Mouse (Mus musculus): ENCODE results near the gene Sez6l2. TPM values are rescaled to one million over a fixed set of nuclear protein-coding genes. Genes with fewer than 3 reads are reported as not detected.

Gene Sez6l2
- polyA plus RNA-seq, 1 experiment from 2014 or later: 14.2 TPM

DNA sequence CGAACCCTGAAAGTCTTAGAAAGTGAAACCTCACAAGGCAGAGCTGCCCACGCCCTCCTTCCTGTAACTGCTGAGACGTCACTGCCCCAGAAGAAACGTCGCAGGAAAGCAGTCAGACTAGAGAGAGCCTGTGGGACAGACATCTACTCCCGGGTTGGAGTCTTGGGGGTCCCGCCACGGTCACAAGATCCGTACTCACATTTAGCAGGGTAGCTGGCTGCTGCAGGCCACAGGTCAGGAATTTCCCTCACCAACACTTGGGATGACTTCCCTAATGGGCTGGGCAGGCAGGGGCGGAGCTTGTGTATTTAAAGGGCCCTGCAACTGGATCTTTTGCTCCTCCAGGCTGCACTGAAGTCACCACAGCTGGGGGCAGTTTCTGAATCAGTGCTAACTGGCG, 64.0 kb downstream of the Sez6l2 start, which contains the start of gene Mvp:
Gene Mvp (minus strand): TSS at position 302 of the 400 bp plus-strand sequence.
- no peak within 1 kb of the TSS; the same call in 1 of the 2 replicates for H3K9ac ChIP-seq (ENCODE audit: low read depth, low read length)
- H3K4me2 ChIP-seq (replicated peaks; ENCODE audit: low read depth, low read length): 0 out of 2 replicates have a peak within 1 kb of the TSS, but pooled peaks have one; percentile 0
- H3K27ac ChIP-seq (ENCODE audit: low read depth, low read length): no peak within 1 kb of the TSS
- H3K9me3 ChIP-seq (ENCODE audit: control insufficient read depth, low read length): no peaks in the 10 kb centered on the region
- peak within 1 kb of the TSS; percentile 53; the same call in 1 of the 2 replicates for H3K4me3 ChIP-seq (ENCODE audit: low read depth, low read length)
- ATAC-seq (ENCODE audit: low FRiP score) (no peak), DNase-seq (ENCODE audit: low spot score) (no peak)
- 62% methylated on average over 11 of the region's 11 CpGs for whole genome bisulfite sequencing
- 0 out of 2 replicates have a peak, but pooled peaks cover 4% of the 10 kb centered on the region for H3K36me3 ChIP-seq (ENCODE audit: control insufficient read depth, insufficient read depth, low read length)
- H3K27me3 ChIP-seq (ENCODE audit: control insufficient read depth, insufficient read depth, low read length): no peaks in the 10 kb centered on the region
- peaks cover 14% of the 10 kb centered on the region for H3K4me1 ChIP-seq (replicated peaks; ENCODE audit: control insufficient read depth, insufficient read depth, low read length)

DNA sequence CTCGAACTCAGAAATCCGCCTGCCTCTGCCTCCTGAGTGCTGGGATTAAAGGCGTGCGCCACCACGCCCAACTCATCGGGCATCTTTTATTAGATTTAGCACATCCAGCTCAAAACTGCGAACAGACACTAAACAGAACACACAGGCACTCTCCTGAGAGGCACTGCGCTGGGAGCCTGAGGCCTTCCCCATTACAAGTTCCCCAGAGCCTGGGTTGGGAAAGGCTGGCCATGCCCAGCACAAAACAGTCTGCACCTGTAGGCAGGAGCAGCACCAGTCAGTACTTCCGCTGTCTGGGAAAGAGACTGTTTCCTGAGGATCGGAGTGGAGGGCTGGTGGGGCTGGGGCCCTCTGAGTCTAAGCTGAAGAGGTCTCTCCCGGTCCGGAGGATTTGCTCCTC, 64.6 kb downstream of the Sez6l2 start:
- H3K4me2 ChIP-seq (replicated peaks; ENCODE audit: low read depth, low read length): no peak overlapping the region
- no peak for ATAC-seq (ENCODE audit: low FRiP score)
- 96% methylated on average over 12 of the region's 12 CpGs for WGBS
- no peak overlapping the region for H3K4me3 ChIP-seq (ENCODE audit: low read depth, low read length)
- DNase-seq (ENCODE audit: low spot score): no peak
- H3K27me3 ChIP-seq (ENCODE audit: control insufficient read depth, insufficient read depth, low read length): no peaks in the 10 kb centered on the region
- H3K36me3 ChIP-seq (ENCODE audit: control insufficient read depth, insufficient read depth, low read length): 0 out of 2 replicates have a peak, but pooled peaks cover 4% of the 10 kb centered on the region
- H3K4me1 ChIP-seq (replicated peaks; ENCODE audit: control insufficient read depth, insufficient read depth, low read length): peaks cover 17% of the 10 kb centered on the region
- no peak overlapping the region for H3K27ac ChIP-seq (ENCODE audit: low read depth, low read length)
- H3K9ac ChIP-seq (ENCODE audit: low read depth, low read length): no peak overlapping the region
- no peaks in the 10 kb centered on the region for H3K9me3 ChIP-seq (ENCODE audit: control insufficient read depth, low read length)

DNA sequence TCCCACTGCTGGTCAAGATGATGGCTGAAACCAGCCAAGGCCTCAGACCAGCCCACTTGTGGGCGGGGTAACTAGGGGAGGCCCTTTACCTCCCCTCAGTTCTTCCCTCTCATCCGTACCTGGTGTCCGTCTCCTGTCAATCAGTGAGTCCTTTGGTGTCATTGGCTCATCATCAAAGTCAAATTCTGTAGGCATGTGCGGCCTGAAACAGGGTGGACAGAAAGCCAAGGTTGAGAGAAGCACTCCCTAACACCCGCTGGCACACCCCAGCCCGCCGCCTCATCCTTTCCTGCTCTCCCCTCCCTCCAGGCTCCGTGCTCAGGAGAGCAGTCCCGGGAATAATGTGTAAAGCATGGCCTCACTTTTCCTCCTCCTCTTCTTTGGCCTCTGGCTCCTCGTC, 65.7 kb downstream of the Sez6l2 start:
- WGBS: 3% methylated on average over 10 of the region's 10 CpGs
- peak; percentile 45 for DNase-seq (ENCODE audit: low spot score)
- ATAC-seq (ENCODE audit: low FRiP score): peak; percentile 31

DNA sequence TGATC, 65.9 kb downstream of the Sez6l2 start, which contains the start of gene Pagr1b:
Gene Pagr1b (minus strand): TSS at position 4 of the 5 bp plus-strand sequence.
- ATAC-seq (ENCODE audit: low FRiP score): no peak

More for the DNA sequence above, 65.7 kb downstream of the Sez6l2 start:
- H3K9ac ChIP-seq (ENCODE audit: low read depth, low read length): peak overlapping the region; percentile 72
- peak overlapping the region; percentile 91 for H3K4me2 ChIP-seq (replicated peaks; ENCODE audit: low read depth, low read length)
- H3K27me3 ChIP-seq (ENCODE audit: control insufficient read depth, insufficient read depth, low read length): no peaks in the 10 kb centered on the region
- 0 out of 2 replicates have a peak, but pooled peaks cover 4% of the 10 kb centered on the region for H3K36me3 ChIP-seq (ENCODE audit: control insufficient read depth, insufficient read depth, low read length)
- H3K4me1 ChIP-seq (replicated peaks; ENCODE audit: control insufficient read depth, insufficient read depth, low read length): peaks cover 19% of the 10 kb centered on the region
- no peaks in the 10 kb centered on the region for H3K9me3 ChIP-seq (ENCODE audit: control insufficient read depth, low read length)
- H3K4me3 ChIP-seq (ENCODE audit: low read depth, low read length): peak overlapping the region; percentile 53
- peak overlapping the region; percentile 88 for H3K27ac ChIP-seq (ENCODE audit: low read depth, low read length)

DNA sequence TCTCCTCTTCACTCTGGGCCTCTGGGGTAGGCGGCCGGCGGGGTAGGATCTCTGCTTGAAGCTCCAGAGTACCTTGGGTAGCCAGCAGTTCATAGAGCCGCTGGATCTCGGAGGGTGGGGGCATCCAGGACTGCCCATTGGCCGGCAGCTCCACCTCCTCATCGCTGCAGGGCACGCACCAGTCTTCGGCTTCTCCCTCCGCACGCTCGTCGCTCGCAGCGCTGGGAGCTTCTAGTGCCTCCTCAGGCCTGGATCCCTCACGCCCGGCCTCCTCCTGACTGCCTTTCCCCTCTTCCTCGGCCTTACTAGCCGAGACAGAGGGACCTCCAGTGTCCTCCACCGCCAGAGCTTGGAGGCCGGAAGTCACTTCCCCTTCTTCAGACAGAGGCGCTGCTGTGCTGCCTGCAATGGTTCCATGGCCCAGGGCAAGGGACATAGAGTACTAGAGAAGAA, 66.1 kb downstream of the Sez6l2 start:
- H3K4me1 ChIP-seq (replicated peaks; ENCODE audit: control insufficient read depth, insufficient read depth, low read length): peaks cover 19% of the 10 kb centered on the region
- H3K9me3 ChIP-seq (ENCODE audit: control insufficient read depth, low read length): no peaks in the 10 kb centered on the region
- peak overlapping the region; percentile 88 for H3K27ac ChIP-seq (ENCODE audit: low read depth, low read length)
- WGBS: 0% methylated on average over 22 of the region's 22 CpGs
- no peaks in the 10 kb centered on the region for H3K27me3 ChIP-seq (ENCODE audit: control insufficient read depth, insufficient read depth, low read length)
- H3K4me3 ChIP-seq (ENCODE audit: low read depth, low read length): peak overlapping the region; percentile 53
- H3K9ac ChIP-seq (ENCODE audit: low read depth, low read length): peak overlapping the region; percentile 72
- no peak for DNase-seq (ENCODE audit: low spot score)
- 0 out of 2 replicates have a peak, but pooled peaks cover 4% of the 10 kb centered on the region for H3K36me3 ChIP-seq (ENCODE audit: control insufficient read depth, insufficient read depth, low read length)
- ATAC-seq (ENCODE audit: low FRiP score): peak; percentile 65
- H3K4me2 ChIP-seq (replicated peaks; ENCODE audit: low read depth, low read length): peak overlapping the region; percentile 91

More for the DNA sequence above, 65.9 kb downstream of the Sez6l2 start, which contains the start of gene Pagr1b:
- Histone ChIP-seq H3K9me3 (ENCODE audit: control insufficient read depth, low read length) (no peaks in the 10 kb centered on the region), H3K4me2 (replicated peaks; ENCODE audit: low read depth, low read length) (peak within 1 kb of the TSS; percentile 91), H3K36me3 (ENCODE audit: control insufficient read depth, insufficient read depth, low read length) (0 out of 2 replicates have a peak, but pooled peaks cover 4% of the 10 kb centered on the region), H3K9ac (ENCODE audit: low read depth, low read length) (peak within 1 kb of the TSS; percentile 72), H3K4me1 (replicated peaks; ENCODE audit: control insufficient read depth, insufficient read depth, low read length) (peaks cover 19% of the 10 kb centered on the region), H3K4me3 (ENCODE audit: low read depth, low read length) (peak within 1 kb of the TSS; percentile 53), H3K27me3 (ENCODE audit: control insufficient read depth, insufficient read depth, low read length) (no peaks in the 10 kb centered on the region), H3K27ac (ENCODE audit: low read depth, low read length) (peak within 1 kb of the TSS; percentile 88)
- DNase-seq (ENCODE audit: low spot score): no peak

DNA sequence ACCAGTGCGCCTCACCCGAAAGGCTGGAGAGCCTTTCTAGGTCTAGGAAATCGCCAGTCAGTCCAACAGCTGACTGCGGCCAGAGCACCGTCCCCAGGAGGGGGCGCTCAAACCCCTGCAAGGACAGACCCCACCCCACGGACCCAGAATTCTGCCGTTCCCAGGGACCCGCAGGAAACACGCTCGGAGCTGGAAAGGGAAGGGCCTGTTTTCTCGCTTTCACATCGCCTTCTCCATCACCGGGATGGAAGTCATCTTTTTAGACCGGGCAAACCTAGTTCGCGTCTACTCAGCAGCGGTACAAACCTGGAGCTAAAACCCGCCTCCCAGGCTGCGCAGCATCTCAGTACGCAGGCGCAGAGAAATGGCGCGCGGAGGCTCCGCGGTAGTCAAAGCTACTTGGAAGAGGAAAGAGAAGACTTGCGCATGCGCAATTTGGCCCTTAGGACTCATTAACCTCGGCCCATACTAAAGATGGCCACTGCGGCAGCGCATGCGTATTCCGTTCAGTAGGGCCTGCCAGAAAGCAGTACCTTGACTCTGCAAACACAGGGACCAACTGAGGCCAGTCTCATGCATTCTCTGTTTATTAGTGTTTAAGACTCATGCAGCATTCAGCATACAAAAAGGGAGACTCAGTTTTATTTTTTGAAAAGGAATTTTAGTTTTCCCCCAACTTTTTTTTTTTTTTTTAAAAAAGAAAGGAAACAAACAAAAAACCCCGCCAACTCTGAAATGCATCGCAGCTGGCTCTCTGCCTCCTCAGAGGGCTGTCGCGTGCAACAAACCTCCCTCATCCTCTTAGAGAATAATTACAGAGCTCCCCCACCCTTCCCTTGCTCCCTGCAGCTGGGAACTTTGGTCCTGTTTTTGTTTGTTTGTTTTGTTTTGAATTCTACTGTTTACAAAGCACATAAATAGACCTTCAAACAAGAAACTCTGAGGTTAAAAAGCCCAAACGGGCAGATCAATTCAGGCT, 66.9 kb downstream of the Sez6l2 start, which contains the start of gene Pagr1a:
Gene Pagr1a (minus strand): TSS at position 382 of the 979 bp plus-strand sequence.
- Histone ChIP-seq H3K4me2 (replicated peaks; ENCODE audit: low read depth, low read length) (peak within 1 kb of the TSS; percentile 91), H3K4me1 (replicated peaks; ENCODE audit: control insufficient read depth, insufficient read depth, low read length) (peaks cover 19% of the 10 kb centered on the region), H3K9ac (ENCODE audit: low read depth, low read length) (peak within 1 kb of the TSS; percentile 72), H3K27me3 (ENCODE audit: control insufficient read depth, insufficient read depth, low read length) (no peaks in the 10 kb centered on the region), H3K4me3 (ENCODE audit: low read depth, low read length) (peak within 1 kb of the TSS; percentile 53), H3K36me3 (ENCODE audit: control insufficient read depth, insufficient read depth, low read length) (0 out of 2 replicates have a peak, but pooled peaks cover 4% of the 10 kb centered on the region), H3K27ac (ENCODE audit: low read depth, low read length) (peak within 1 kb of the TSS; percentile 88), H3K9me3 (ENCODE audit: control insufficient read depth, low read length) (no peaks in the 10 kb centered on the region)
- DNase-seq (ENCODE audit: low spot score) (peak; percentile 100), ATAC-seq (ENCODE audit: low FRiP score) (peak; percentile 76)
- 4% methylated on average over 39 of the region's 39 CpGs for WGBS

DNA sequence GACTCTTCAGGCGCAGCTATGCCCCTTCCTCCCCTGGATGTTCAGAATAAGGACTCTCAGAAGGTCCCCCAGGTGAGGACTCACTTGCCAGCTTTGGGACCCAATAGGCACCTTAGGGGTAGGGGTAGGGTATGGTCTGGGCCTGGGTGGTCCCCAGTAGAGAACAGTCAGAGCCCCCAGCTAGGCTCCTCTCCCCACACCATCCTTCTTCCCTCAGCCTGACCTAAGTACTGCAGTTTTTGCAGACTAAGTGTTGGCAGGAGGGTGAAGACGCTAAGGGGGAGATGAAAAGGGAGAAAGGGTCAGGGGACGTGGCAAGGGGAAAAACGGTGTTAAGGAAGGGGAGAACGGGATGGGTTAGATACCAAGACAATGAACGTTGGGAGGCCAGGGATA, 67.6 kb downstream of the Sez6l2 start:
- Histone ChIP-seq H3K4me1 (replicated peaks; ENCODE audit: control insufficient read depth, insufficient read depth, low read length) (peaks cover 19% of the 10 kb centered on the region), H3K27ac (ENCODE audit: low read depth, low read length) (0 out of 2 replicates have a peak overlapping the region, but pooled peaks have one; percentile 24)
- ATAC-seq (ENCODE audit: low FRiP score): no peak

DNA sequence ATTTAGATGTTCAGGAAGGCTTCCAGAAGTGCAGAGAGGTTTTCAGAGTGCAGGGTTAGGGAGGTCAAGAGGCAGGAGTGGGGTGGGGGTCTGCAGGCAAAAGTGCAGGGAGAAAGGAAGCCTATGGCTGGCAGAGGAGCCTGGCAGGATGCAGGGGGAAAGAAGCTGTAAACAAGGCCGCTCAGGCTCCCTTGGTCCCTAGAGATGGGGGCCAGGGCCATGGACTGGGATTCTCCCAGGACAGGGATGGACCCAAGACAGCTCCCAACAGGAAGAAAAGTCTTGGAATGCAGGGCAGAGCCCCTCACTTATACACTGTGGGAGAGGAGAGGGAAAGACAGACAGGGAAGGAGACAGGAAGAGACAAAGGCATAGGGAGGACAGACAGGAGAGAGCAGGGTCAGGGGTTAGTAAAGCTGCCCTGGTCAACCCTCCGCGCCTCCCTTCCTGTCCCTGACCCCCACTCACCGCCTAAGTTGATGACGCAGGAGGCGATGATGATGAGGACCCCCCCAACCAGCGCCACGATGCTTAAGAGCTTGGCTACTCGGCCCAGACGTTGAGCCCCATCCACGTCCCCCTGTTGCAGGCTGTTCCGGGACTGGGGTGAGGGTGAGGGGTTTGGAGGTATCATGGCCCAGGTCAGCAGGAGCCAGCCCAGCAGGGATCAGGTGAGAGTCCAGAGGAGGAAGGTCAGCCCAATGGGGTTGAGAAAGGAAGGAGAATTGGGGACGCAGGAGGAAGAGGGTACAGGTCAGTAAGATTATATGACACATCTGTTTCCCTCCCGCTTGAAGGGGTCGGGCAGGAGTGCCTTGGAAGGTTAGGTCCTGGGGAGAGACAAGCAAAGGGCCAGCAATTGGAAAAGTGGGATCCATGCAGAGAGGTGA, 68.3 kb downstream of the Sez6l2 start:
- DNase-seq (ENCODE audit: low spot score): no peak
- 79% methylated on average over 15 of the region's 15 CpGs for WGBS
- Histone ChIP-seq H3K36me3 (ENCODE audit: control insufficient read depth, insufficient read depth, low read length) (peaks cover 2% of the 10 kb centered on the region; the same call in 1 of the 2 replicates), H3K27me3 (ENCODE audit: control insufficient read depth, insufficient read depth, low read length) (no peaks in the 10 kb centered on the region), H3K4me3 (ENCODE audit: low read depth, low read length) (no peak overlapping the region), H3K4me1 (replicated peaks; ENCODE audit: control insufficient read depth, insufficient read depth, low read length) (peaks cover 25% of the 10 kb centered on the region), H3K9ac (ENCODE audit: low read depth, low read length) (peak overlapping the region; percentile 38), H3K9me3 (ENCODE audit: control insufficient read depth, low read length) (no peaks in the 10 kb centered on the region), H3K4me2 (replicated peaks; ENCODE audit: low read depth, low read length) (no peak overlapping the region), H3K27ac (ENCODE audit: low read depth, low read length) (no peak overlapping the region)
- ATAC-seq (ENCODE audit: low FRiP score): no peak

More for the DNA sequence above, 67.6 kb downstream of the Sez6l2 start:
- Histone ChIP-seq H3K9ac (ENCODE audit: low read depth, low read length) (peak overlapping the region; percentile 36; the same call in 1 of the 2 replicates), H3K9me3 (ENCODE audit: control insufficient read depth, low read length) (no peaks in the 10 kb centered on the region), H3K27me3 (ENCODE audit: control insufficient read depth, insufficient read depth, low read length) (no peaks in the 10 kb centered on the region), H3K36me3 (ENCODE audit: control insufficient read depth, insufficient read depth, low read length) (peaks cover 6% of the 10 kb centered on the region; the same call in 1 of the 2 replicates), H3K4me3 (ENCODE audit: low read depth, low read length) (no peak overlapping the region), H3K4me2 (replicated peaks; ENCODE audit: low read depth, low read length) (no peak overlapping the region)
- 65% methylated on average over 6 of the region's 6 CpGs for WGBS
- no peak for DNase-seq (ENCODE audit: low spot score)
